Comparison of ENCODE assay signal across 7 mouse cellular contexts in the genomic region with DNA sequence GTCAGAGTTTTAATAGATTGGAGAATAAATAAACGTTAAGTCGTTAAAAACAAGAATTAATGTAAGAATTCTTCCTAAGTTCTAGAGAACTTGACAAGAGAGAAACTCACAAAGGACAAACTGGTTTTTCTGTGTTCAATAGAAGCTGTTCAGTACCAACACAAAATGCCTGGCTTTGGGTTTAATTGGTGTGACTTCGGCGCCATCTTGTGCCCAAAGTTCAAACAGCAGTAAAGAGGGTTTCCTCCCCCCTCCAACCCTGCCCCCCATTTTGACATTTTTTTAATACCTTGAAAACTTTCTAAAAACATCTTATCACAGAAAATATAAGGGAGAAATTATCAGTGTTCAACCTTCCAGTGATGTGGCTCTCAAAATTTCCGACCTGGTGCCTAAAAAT. TPM values are rescaled to one million over a fixed set of nuclear protein-coding genes. Genes with fewer than 3 reads are reported as not detected.
DNase-seq lines count a peak whose midpoint lies in the region; ATAC-seq and TF ChIP-seq lines count a peak whose summit lies in the region.

No protein-coding gene starts in this region.

- 13% methylated on average over 5 of the region's 5 CpGs for WGBS in lung, embryonic 14.5 days

- H3K36me3 ChIP-seq in lung, embryonic 14.5 days (ENCODE audit: insufficient read depth) = no peaks in the 10 kb centered on the region

- peak; percentile 63 for ATAC-seq in lung, embryonic 14.5 days (ENCODE audit: insufficient read depth)

- H3K4me1 ChIP-seq in cortical plate, adult 2 months (ENCODE audit: control insufficient read depth, insufficient read depth, low read length) = no peaks in the 10 kb centered on the region
- H3K4me1 ChIP-seq in lung, embryonic 14.5 days (ENCODE audit: insufficient read depth) = no peaks in the 10 kb centered on the region

- TF ChIP-seq POLR2A in cortical plate, adult 2 months (IDR thresholded peaks at IDR 0.05; ENCODE audit: extremely low read depth, insufficient read depth, low read length) = no peak

- no peaks in the 10 kb centered on the region for H3K9me3 ChIP-seq in lung, embryonic 14.5 days (ENCODE audit: low read depth, low read length)

- no peak overlapping the region for H3K4me3 ChIP-seq in cortical plate, adult 2 months (ENCODE audit: insufficient read depth, low read length)
- H3K4me3 ChIP-seq in lung, embryonic 14.5 days (ENCODE audit: low read depth, low read length) = no peak overlapping the region

- DNase-seq in CD8-positive naive resting alpha-beta T cell, adult 2 months (ENCODE audit: low read depth in 2 of 2, low spot score in 2 of 2) = peak; percentile 23 to 57
- DNase-seq in WW6 (ENCODE audit: low read depth, low spot score) = peak; percentile 1
- peak; percentile 41 to 43 for DNase-seq in heart, adult 9 months (ENCODE audit: low spot score in 2 of 2)
- peak; percentile 56 to 71 for DNase-seq in kidney, postnatal 25 days
- DNase-seq in lung, embryonic 14.5 days = peak; percentile 88
- DNase-seq in ovary, postnatal 36 days (ENCODE audit: low spot score) = peak; percentile 57

- H3K9ac ChIP-seq in lung, embryonic 14.5 days = no peak overlapping the region

- H3K27me3 ChIP-seq in lung, embryonic 14.5 days (ENCODE audit: insufficient read depth, low read length) = no peaks in the 10 kb centered on the region

- peak; percentile 83 for TF ChIP-seq CTCF in cortical plate, adult 2 months (IDR thresholded peaks at IDR 0.05; ENCODE audit: extremely low read depth, insufficient read depth, low read length)
- TF ChIP-seq CTCF in lung, embryonic 14.5 days (IDR thresholded peaks at IDR 0.05; ENCODE audit: low read depth) = peak; percentile 75

- no peak overlapping the region for H3K4me2 ChIP-seq in lung, embryonic 14.5 days

- H3K27ac ChIP-seq in cortical plate, adult 2 months (ENCODE audit: insufficient read depth, low read length) = no peak overlapping the region
- no peak overlapping the region for H3K27ac ChIP-seq in lung, embryonic 14.5 days (ENCODE audit: low read depth)

RNA-seq across cellular contexts. Expression of gene Phactr2, which starts 44.4 kb away (rescaled TPM):
- 6.2 and 6.7 TPM in 2 replicates for polyA plus RNA-seq in cortical plate, adult 2 months (2012; rRNA removed)
- 40.7 and 42.2 TPM in 2 replicates for polyA plus RNA-seq in lung, embryonic 14.5 days (2014; fragmentation: Nextera tagmentation; extraction: Ambion mirVana)

Comparison
In these comparisons a context has a peak if more than half of its experiments do, and no peak if none do; other contexts are left out.
1. DNase-seq: peak in every context shown above with its lines; median percentile 88 in lung, embryonic 14.5 days; 64 in kidney, postnatal 25 days; 57 in ovary, postnatal 36 days; 42 in heart, adult 9 months; 40 in CD8-positive naive resting alpha-beta T cell, adult 2 months; 1 in WW6.